Mouse (Mus musculus): Measurements from ENCODE around the gene Ddr2.
"Not testable (repeated sequence)": the region's sequence is repeated elsewhere in the genome, so short reads cannot be mapped to it uniquely, and the experiment has no call there.

The Ddr2 gene

DNA sequence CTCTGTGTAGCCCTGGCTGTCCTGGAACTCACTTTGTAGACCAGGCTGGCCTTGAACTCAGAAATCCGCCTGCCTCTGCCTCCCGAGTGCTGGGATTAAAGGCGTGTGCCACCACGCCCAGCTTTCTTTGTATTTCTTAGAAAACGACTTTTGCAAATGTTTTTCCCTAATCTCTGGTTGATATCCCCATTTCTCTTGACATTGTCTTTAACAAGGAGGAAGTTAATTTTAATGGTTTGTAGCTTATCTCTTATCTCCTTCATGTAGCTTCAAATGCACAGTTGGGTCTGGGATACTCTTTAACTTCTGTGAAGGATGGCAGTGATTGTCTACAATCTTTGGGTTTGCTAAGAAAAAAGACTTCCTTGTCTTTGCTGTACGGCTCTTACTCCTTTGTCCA, 7.7 kb downstream of the Ddr2 start:
- not testable (repeated sequence) for DNase-seq (ENCODE audit: low read depth)

DNA sequence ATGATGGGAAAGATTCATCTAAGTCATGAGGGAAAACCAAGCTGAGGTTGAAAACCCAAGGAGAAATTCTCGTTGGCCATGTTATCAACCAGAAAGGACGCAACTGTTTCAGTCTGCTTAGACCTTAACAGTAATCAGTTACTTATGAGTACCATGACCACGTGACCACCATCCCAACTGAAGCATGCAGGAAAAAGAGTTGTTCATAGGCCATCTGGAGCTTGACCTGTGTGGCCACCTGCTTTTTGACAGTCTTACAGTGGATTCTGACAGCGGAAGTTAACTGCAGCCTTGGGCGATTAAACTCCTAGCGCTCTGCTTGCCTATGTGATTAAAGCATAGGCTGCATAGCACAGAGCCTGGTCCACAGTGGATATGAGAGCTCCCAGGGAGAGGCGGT, 23.9 kb downstream of the Ddr2 start:
- DNase-seq (ENCODE audit: low read depth), result no peak

DNA sequence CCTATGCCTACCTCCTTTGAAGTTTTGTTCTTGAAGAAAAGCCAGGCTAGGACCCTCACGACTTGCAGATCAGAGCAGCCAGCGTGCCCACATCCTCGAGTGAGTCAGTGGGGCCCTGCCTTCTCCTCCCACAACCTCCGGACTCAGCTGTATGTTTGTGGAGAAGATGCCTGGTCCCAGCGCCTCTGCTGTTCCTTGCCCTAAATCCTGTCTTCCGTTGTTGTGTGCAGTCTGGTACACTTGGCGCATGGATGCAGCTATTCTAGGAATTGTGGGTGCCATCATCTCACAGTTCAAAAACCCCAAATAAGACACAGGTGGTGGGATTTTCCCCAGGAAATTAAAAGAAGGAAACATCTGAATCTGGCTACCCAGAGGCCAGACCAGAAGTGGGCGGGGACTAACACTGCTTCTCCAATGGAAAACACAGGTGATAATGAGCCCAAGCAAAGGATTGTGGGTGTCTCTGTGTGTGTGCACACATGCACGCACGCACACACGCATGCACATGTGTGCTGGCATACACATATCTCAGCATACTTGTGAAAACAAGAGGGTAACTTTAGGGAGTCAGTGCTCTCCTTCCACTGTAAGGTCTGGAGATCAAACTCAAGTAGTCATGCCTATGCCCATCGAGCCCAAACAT, 26.3 kb downstream of the Ddr2 start:
- no peak for DNase-seq (ENCODE audit: low read depth)

DNA sequence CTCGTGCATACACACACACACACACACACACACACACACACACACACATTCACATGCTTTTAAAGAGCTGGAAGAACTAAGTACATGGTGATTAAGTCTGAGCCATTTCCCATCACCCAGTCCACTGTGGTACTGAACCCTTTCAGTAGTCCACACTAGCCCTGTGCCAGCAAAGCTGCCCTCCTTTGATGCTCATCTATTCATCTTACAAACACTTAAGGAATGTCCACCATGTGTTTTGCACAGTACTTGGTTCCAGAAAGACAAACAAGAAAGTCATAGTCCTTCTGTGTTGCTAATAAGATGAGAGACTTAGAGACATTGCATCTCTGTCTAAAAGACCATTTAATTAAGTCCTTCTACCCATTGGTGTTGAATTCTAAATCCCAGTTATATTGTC, 29.7 kb downstream of the Ddr2 start:
- no peak for DNase-seq (ENCODE audit: low read depth)

DNA sequence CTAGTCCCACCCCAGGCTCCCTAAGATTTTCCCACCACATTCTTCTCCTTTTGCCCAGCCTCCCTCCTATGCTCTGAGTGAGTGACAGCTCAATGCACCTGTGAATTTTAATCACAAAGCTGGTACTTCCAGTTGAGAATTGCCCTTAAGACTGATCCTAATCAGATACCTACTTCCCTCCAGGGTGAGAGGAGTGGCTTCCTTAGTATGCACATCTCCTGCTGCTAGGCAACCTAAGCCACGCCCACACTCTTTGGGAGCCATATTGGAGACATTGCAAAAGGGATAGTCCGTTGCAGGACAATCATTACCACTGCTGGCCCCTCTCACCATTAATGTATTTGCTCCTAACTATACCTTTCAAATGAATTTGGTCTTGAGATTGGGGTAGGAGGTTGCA, 31.1 kb downstream of the Ddr2 start:
- no peak for DNase-seq (ENCODE audit: low read depth)

DNA sequence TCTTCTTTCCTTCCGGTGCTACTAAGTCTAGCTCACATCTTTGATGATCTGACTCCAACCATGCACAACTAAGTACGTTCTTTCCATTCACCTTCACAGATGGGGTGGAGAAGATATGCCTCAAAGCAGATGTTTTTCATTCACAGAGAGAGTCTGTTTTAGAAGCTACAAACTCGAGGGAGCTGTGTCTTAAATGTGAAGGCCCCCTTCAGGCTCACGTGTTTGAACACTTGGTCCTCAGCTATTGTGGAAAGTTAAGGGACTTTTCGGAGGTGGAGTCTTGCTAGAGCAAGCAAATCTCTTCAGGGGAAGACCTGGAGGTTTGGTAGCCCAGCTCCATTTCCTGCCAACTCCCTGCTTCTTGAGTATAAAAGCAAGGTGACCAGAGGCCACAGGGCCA, 34.2 kb downstream of the Ddr2 start:
- DNase-seq (ENCODE audit: low read depth), result no peak

DNA sequence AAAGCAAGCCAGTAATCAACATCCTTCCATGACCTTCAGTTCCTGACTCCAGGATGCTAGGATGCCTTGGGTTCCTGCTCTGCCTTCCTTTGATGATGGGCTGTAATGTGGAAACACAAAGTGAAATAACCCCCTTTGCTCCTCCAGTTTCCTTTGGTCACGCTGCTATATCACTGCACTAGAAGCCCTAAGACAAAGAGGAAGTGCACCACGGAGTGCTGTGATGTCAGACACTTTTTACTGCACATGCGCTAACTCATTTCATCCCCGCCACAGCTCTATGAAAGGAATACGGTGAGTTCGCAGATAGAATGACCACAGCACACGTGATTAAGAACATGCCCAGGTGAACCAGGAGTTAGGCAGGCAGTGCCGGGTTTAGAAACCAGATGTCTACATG, 36.8 kb downstream of the Ddr2 start:
- peak; percentile 2 for DNase-seq (ENCODE audit: low read depth)

DNA sequence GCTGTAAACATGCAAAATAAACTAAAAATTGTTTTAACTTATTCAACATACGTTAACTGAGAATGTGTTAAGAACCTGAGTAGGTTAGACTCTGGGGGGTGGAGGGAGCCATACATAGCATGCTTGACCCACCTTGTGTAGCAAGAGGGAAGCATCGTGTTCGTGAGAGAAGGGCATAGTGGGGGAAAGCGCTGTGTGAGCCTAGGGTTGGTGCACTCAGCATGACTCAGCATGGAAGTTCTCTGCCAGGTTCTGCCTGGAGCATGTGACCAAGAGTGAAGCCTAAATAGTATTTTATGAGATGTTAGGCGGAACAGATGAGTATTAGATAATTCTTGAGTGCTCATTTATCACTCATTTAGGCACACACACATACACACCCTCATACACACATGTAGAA, 41.4 kb downstream of the Ddr2 start:
- DNase-seq (ENCODE audit: low read depth), result no peak

DNA sequence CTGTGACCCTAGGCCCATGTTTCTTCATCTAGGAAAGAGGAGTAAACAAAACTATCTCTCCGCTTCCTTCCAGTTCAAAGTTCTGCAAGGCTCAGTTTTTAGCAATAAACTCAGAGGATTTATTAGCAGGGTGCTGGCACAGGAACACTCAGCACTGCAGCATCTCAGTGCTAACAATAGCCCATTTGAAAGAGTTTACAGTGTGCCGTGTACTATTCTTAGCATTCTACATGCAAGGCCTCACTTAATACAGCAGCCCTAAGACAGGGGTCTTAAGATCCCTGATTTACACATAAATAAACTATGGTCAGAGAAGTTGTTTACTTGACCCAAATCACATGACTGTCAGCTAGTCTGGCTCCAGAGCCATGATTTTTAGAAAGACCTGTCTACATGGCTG, 44.6 kb downstream of the Ddr2 start:
- no peak for DNase-seq (ENCODE audit: low read depth)

DNA sequence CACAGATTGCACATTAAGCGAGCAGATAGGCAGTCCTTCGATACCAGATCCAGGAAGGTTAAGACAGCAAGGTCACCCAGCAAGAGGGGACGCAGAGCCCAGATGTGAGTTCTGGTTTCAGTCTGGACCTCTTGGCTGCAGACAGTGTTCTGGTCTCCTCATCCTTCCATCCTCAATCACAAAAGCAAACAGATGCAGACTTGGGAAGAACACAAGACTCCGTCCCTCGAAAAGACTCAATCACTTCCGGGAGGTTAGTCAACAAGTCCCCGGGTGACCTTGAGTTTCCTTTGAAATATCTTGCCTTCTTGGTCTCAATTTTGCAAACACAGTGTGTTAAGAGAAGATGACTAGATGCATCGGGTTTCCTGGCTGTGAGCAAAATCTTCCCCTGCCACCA, 45.6 kb downstream of the Ddr2 start:
- no peak for DNase-seq (ENCODE audit: low read depth)

DNA sequence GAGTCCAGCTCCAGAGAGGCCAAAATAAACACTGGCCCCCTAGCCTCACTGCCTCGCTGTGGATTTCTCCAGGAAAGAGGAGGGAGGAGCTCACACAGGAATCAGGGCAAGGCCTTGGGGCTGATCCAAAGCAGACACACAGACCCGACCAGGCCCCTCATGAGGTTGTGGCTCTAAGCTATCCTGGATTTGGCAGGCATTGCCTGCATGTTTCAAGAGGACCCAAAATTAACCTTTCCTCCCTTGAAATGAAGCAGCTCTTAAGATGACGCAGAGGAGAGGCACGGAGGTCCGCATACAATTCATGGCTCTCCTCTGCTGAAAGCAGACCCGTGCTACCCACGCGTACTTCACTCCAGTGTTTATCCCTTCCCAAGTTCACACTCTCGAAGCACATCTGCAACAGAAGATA, 46.5 kb downstream of the Ddr2 start:
- no peak for DNase-seq (ENCODE audit: low read depth)

DNA sequence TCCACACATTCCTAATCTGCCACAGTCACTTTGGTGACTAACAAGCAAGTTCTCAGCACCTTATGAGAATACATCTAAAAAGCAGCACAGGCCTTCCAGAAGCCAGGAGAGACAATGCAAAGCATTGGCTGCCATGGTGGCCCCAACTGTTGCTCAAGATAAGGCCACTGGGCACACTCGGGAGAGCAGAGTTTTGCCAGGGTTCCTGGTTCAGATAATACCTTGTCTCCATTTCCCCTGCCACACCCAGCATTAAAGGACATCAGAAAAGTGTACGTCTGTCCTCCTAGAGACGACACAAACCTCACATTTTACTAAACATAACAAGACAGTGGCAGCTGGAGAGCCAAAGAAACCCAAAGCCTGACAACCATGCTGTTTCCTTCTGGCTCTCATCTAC, 50.3 kb downstream of the Ddr2 start:
- DNase-seq (ENCODE audit: low read depth), result no peak

DNA sequence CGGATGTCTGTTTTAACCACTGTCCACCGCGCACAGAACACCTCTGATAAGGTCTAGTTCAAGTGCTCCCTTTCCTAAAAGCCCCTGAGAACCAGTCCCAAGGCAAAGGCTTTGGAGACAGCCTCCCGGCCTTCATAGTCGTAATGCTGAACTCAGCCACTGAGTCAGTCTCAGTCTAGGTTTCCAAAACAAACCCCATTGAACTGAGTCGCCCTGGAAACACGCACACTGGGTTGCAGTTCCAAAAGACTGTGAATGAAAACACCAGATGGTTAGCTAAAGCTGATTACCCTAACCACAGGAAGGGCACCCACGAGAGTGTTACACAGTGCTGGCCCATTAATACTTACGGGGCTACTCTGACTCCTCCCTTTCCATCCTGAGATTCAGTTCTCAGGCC, 51.2 kb downstream of the Ddr2 start:
- no peak for DNase-seq (ENCODE audit: low read depth)

DNA sequence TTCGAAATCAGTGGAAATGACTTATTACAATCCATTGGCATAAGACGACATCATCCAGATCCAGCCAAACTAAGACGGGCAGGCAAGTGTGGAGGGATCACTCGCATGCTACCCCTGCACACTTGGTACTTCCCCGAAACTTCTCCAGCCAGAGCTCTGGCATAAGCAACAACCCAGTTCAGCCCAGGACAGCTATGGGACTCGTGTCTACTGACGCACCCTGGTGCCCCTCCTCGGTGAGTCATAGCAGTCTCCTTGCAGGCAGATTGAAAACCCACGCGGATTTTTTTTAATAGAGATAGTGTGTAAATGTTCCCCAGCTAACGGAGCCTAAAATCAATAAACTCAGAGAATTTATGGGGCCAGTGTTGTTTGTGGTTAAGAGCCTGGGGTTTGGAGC, 52.5 kb downstream of the Ddr2 start:
- no peak for DNase-seq (ENCODE audit: low read depth)

DNA sequence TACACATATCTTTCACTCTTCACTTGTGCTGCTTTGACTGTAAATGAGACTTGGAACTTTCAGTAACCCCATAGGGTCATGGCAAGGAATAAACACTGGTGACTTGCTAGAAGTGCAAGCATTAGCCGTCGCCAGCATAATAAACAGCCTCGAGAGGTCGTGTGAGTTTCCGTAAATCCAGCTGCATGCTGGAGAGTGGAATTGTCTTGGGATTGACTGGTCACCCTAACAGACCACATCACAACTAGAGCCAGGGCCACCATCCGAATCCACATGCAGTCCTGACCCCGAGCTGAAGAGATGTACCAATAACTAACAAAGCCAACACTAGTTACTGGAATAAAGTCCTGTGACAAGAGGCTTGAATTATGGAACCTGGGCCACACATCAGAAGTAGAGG, 53.0 kb downstream of the Ddr2 start:
- no peak for DNase-seq (ENCODE audit: low read depth)

DNA sequence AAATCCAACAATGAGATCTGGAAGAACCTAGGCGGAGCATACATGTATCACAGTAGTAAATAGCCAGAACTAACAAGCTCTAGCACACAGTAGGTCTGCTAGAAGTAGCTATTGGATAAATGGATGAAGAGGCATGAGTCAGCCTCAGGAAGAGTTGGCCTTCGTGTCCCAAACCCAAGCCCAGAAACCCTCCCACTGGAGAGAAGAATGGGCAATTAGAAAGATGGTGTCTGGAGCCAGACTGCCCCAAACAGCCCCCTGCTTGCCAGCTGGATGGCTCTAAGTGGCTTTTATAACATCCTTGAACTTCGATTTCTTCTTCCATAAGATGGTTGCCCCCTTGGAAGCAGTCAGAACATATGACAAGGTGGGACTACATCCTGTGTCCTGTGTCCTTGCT, 53.6 kb downstream of the Ddr2 start:
- DNase-seq (ENCODE audit: low read depth), result no peak

DNA sequence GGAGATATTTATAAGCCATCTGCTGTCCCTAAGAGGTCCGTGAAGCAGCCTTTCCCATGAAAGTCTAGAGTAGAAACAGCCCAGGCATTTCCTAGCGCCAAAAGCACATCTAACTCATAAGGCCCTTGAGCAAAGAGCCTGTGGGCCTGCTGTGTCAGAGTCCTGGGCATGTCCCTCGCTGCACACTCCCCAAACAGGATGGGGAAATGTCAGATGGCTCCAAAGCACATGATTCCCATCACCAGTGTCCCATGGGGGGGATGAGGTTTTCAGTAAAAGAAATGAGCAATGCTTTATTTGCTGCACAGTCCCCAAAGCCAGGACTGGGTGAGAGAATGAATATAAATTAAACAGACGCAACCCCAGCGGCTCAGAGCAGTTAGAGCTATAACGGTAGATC, 54.3 kb downstream of the Ddr2 start:
- DNase-seq (ENCODE audit: low read depth), result no peak

DNA sequence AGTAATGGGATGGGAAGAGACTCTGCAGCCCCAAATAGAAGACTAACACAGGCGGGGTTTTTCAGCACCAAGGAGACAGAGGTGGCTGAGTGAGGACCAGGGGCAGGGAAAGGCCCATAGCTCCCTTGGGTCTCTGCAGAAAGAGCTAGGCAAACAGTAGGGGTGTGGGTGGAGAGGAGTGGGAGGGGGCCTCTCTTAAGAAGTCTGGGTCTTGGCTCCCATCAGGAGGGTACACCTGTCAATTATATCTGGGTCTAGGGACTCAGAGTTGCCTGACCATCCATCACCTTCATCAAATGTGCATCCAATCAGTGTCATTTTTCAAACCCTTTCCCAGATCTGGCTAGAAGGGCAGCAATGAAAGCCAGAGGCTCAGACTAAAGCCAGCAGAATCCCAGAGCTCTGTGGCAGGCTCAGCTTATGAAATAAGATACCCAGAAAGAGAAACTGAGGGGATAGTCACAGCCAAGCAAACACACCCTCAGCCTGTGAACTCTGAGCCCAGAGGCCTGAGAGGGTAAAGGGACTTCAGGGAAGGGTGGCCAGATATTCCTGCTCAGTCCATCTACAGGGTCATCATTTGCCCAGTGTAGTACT, 58.0 kb downstream of the Ddr2 start:
- DNase-seq (ENCODE audit: low read depth), result no peak

DNA sequence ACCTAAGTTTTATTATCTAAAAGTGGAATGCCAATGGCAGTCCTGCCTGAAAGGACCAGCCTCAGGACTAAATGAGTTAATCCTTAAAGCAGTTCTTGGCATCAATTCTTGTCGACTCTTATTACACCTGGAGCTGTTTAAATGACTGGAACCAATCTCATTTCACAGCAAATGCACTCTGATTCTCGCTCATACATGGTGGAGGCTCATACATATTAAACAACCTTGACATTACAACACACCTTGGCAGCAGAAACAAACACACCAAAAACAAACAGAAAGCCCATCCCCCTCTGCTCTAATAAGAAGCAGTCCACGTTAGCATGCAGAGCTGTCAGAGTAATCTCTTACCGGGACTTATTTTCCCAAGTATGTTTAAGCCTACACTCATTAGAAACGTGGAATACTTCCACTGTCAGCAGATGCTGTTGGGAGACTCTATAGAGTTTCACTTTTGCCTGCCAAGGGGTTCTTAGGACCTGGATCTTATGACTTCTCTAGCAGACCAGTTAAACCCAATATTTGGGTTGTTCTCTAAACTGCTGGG, 58.9 kb downstream of the Ddr2 start:
- no peak for DNase-seq (ENCODE audit: low read depth)

DNA sequence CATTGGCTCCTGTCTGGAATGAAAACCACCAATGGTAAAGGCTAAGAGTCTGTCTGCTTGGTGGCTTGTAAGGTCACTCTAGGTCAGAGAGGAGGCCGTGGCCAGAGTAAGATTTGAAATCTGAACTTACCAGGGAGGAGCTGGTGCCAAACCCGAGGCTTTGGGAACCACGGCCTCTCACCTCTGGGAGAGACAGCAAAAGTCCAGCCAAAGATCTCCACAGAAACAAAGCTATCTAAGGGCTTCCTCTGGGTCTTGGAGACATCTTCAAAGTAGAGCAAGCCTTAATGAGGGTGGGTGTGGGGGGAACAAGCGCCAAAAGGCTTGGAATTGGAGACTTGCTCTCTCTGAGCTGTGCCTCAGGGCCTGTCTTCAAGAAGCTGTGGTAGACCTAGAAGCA, 62.1 kb downstream of the Ddr2 start:
- DNase-seq (ENCODE audit: low read depth), result no peak

DNA sequence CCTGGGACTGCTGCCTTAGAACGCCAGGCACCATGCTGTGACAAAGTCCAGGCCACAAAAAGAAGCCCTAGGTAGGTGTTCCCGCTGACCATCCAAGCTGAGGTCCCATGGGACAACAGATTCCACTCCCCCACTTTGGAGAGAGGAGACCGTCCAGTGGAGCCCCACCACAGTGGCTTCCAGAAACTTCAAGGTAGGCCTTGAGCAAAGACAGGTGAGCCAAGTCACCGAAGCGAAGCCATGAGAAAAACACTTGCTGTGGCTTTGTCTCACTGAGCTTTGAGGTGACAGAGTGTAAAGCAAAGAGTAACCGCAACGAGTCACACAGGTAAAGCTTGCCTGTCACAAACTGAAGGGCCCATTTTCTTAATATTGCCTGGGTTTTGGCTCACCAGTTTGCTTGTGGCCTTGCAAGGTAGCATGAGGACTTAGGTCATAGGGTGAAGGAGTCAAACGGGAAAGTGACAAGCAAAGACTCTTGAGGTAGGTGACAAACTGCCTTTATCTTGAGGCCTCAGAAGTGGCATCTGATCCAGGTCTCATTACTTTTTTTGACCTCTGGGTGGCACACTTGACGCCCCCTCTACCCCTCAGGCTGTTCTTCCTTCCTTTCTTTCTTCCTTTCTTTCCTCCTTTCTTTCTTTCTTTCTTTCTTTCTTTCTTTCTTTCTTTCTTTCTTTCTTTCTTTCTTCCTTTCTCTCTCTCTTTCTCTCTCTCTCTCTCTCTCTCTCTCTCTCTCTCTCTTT, 65.7 kb downstream of the Ddr2 start:
- DNase-seq (ENCODE audit: low read depth), result no peak

DNA sequence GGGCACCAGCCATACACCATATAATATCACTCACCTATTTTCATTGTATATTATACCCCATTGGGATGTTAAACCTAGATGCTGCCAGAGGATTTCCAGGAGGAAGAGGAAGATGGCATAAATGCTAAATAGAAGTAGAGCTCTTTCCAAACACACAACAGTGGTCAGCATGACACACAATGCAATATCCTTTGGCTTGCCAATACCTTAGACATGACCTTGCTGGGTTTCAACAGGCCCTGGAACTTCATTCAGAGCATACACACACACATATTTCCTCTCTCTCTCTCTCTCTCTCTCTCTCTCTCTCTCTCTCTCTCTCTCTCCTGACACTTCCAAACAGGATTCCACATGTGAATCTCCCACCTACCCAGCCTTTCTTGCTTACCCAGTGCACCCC, 66.8 kb downstream of the Ddr2 start:
- no peak for DNase-seq (ENCODE audit: low read depth)

DNA sequence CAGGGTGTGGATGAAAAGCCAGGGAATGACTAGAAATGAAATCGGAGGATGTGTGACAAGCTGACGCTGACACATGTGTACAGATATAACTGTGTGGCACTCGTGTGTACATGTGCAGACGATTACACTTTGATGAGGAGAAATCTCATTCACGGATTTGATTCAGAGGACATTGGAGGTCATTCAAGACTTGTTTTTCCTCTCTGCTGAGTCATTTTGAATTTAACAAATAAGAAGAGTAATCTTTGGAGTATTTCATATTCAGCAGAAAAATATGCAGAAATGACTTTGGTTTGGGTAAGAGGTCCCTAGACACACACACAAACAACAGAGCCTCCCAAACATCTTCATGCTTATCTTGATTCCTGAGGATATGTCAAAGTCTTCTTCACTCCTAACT, 67.6 kb downstream of the Ddr2 start:
- DNase-seq (ENCODE audit: low read depth), result no peak

DNA sequence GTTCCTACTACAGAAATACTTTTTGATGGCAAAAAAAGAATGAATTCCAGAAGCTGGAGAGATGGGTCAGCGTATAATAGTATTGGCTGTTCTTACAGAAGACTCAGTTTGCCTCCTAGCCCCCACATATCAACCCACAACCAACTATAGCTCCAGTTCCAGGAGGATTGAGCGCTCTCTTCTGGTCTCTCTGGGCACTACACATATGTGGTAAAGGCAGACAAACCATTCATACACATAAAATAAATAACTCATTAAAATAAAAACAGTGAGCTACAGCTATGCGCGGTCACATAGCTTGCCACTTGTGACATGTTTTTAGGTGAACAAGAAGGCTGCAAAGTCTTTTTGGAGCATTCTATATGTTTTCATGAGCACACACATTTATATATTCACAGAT, 71.2 kb downstream of the Ddr2 start:
- no peak for DNase-seq (ENCODE audit: low read depth)

Data from naive thymus-derived CD4-positive, alpha-beta T cell, adult 2 months (primary cell).